Mouse (Mus musculus): Measurements from ENCODE around the gene Dnajc5. TPM values are rescaled to one million over a fixed set of nuclear protein-coding genes. Genes with fewer than 3 reads are reported as not detected.
"Not testable (repeated sequence)": the region's sequence is repeated elsewhere in the genome, so short reads cannot be mapped to it uniquely, and the experiment has no call there.

Dnajc5 gene
- polyA plus RNA-seq, 1 experiment from 2014 or later, result 87.4 TPM

GRCm38 (mm10) chr2:181493156-181493927 is 26.9 kb upstream of the Dnajc5 start, which contains the start of gene Abhd16b:
Abhd16b (plus strand) TSS chr2:181493206.
- Histone ChIP-seq H3K27me3 (no peaks in the 10 kb centered on the region), H3K4me3 (no peak within 1 kb of the TSS)
- 79% methylated on average over 31 of the region's 31 CpGs for WGBS

DNA sequence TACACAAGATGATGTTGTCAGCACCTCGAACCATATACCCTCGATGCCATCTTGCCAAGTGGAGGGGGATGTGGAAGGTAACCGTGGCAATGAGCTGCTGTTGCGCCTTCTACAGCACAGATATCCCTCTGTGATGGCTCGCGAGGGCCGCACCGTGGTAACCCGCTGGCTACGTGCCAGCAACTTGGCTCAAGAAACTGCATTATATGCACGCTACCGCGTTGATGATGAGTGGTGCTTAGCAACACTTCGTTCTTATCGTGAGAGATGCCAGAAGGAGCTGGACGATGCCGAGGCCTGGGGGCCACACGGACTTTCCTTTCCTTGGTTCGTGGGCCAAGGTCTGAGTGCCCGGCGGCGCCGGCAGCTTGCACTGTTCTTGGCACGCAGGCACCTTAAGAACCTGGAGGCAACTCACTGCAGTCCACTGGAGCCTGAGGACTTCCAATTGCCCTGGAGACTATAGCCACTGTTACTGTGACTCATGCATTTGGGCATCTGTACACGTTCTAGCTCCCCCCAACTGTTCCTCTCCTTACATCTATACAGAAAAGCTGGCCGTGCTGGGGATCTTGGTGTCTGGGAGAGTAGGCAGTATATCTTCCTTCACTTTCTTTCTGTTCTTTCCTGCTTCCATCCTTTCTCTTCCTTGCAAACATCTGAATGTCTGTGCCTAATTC is 25.9 kb upstream of the Dnajc5 start:
- no peak for ATAC-seq (ENCODE audit: borderline replicate concordance, extremely low read depth, low FRiP score, low TSS enrichment)
- no peak overlapping the region for H3K9ac ChIP-seq
- H3K27me3 ChIP-seq, result no peaks in the 10 kb centered on the region
- H3K4me1 ChIP-seq, result peaks cover 18% of the 10 kb centered on the region
- no peak overlapping the region for H3K27ac ChIP-seq
- H3K4me3 ChIP-seq, result no peak overlapping the region
- H3K4me2 ChIP-seq, result no peak overlapping the region
- no peaks in the 10 kb centered on the region for H3K9me3 ChIP-seq
- WGBS, result 60% methylated on average over 26 of the region's 26 CpGs
- H3K36me3 ChIP-seq, result 0 out of 2 replicates have a peak, but pooled peaks cover under 1% of the 10 kb centered on the region

More at GRCm38 (mm10) chr2:181493156-181493927, 26.9 kb upstream of the Dnajc5 start, which contains the start of gene Abhd16b:
- Histone ChIP-seq H3K36me3 (no peaks in the 10 kb centered on the region), H3K9me3 (no peaks in the 10 kb centered on the region), H3K9ac (no peak within 1 kb of the TSS), H3K4me1 (peaks cover 14% of the 10 kb centered on the region), H3K27ac (no peak within 1 kb of the TSS), H3K4me2 (no peak within 1 kb of the TSS)
- ATAC-seq (ENCODE audit: borderline replicate concordance, extremely low read depth, low FRiP score, low TSS enrichment), result no peak

GRCm38 (mm10) chr2:181495845-181496244 is 24.4 kb upstream of the Dnajc5 start:
- Histone ChIP-seq H3K4me3 (peak overlapping the region; percentile 72; the same call in 1 of the 2 replicates), H3K4me2 (peak overlapping the region; percentile 90; the same call in 1 of the 2 replicates)

GRCm38 (mm10) chr2:181496281-181496680 is 24.0 kb upstream of the Dnajc5 start:
- 18% methylated on average over 8 of the region's 8 CpGs for WGBS
- H3K27ac ChIP-seq, result peak overlapping the region; percentile 95

More at GRCm38 (mm10) chr2:181495845-181496244, 24.4 kb upstream of the Dnajc5 start:
- ATAC-seq (ENCODE audit: borderline replicate concordance, extremely low read depth, low FRiP score, low TSS enrichment); H3K9me3 ChIP-seq; H3K9ac ChIP-seq; H3K27ac ChIP-seq; H3K27me3 ChIP-seq: not testable (repeated sequence)
- Histone ChIP-seq H3K36me3 (peaks cover 13% of the 10 kb centered on the region; the same call in 1 of the 2 replicates), H3K4me1 (peaks cover 18% of the 10 kb centered on the region)
- WGBS, result 53% methylated on average over 8 of the region's 8 CpGs

DNA sequence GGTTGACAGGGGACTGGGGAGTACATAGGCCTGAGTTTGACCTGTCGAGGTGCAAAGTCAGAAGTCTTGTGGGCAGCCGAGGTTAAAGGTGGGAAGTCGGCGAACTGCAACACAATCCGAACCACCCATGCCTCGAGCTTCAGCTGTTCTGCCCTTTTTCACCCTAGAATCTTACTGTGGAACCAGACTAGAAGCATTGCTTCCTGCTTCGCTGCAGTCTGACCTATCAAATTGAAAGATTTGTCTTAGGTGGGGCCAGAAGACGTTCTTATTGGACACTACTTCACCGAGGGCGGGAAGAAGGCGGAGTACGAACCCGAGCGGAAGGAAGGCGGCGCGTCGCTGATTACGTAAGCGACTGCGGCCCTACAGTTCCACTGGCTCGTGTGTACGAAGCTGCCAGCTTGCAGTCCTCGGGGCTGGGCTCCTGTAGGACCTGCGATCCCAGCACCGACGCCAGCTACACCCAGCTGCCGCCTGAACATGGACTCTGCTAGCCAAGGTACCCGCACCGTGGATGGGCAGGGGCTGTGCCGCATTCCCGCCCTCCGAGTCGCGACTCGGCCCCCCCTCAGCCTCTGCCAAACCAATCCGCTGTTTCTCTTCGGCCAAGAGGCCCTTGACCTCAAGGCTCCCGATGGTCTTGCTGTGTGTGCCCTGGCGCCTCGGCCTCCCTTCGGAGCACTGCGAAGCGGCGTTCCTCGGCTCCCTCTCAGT is 23.3 kb upstream of the Dnajc5 start, which contains the start of gene Tpd52l2:
Gene Tpd52l2, plus strand, starts transcription at position 312 of the 717 bp plus-strand sequence.
- Histone ChIP-seq H3K27ac (peak within 1 kb of the TSS; percentile 95), H3K36me3 (peaks cover 23% of the 10 kb centered on the region), H3K9ac (peak within 1 kb of the TSS; percentile 87), H3K9me3 (no peaks in the 10 kb centered on the region), H3K4me3 (peak within 1 kb of the TSS; percentile 72), H3K4me1 (peaks cover 18% of the 10 kb centered on the region), H3K4me2 (peak within 1 kb of the TSS; percentile 90), H3K27me3 (no peaks in the 10 kb centered on the region)
- under 1% methylated on average over 45 of the region's 46 CpGs for WGBS
- peak; percentile 97 for ATAC-seq (ENCODE audit: borderline replicate concordance, extremely low read depth, low FRiP score, low TSS enrichment)

More at GRCm38 (mm10) chr2:181496281-181496680, 24.0 kb upstream of the Dnajc5 start:
- peak overlapping the region; percentile 90 for H3K4me2 ChIP-seq
- H3K4me1 ChIP-seq, result peaks cover 18% of the 10 kb centered on the region
- peak overlapping the region; percentile 48 for H3K9ac ChIP-seq
- no peaks in the 10 kb centered on the region for H3K9me3 ChIP-seq
- H3K4me3 ChIP-seq, result peak overlapping the region; percentile 72
- H3K36me3 ChIP-seq, result peaks cover 16% of the 10 kb centered on the region; the same call in 1 of the 2 replicates
- H3K27me3 ChIP-seq, result no peaks in the 10 kb centered on the region
- peak; percentile 51; the same call in 1 of the 2 replicates for ATAC-seq (ENCODE audit: borderline replicate concordance, extremely low read depth, low FRiP score, low TSS enrichment)

GRCm38 (mm10) chr2:181497548-181497875 is 22.8 kb upstream of the Dnajc5 start:
- Histone ChIP-seq H3K9me3 (no peaks in the 10 kb centered on the region), H3K36me3 (peaks cover 28% of the 10 kb centered on the region), H3K27ac (peak overlapping the region; percentile 95), H3K4me1 (peaks cover 18% of the 10 kb centered on the region), H3K4me3 (peak overlapping the region; percentile 72), H3K9ac (peak overlapping the region; percentile 87), H3K4me2 (peak overlapping the region; percentile 90), H3K27me3 (no peaks in the 10 kb centered on the region)
- ATAC-seq (ENCODE audit: borderline replicate concordance, extremely low read depth, low FRiP score, low TSS enrichment), result peak; percentile 77
- under 1% methylated on average over 12 of the region's 12 CpGs for WGBS

- no peaks in the 10 kb centered on the region for H3K27me3 ChIP-seq
- H3K36me3 ChIP-seq, result peaks cover 39% of the 10 kb centered on the region
- H3K9me3 ChIP-seq, result no peaks in the 10 kb centered on the region
- H3K27ac ChIP-seq, result no peak overlapping the region
- no peak for ATAC-seq (ENCODE audit: borderline replicate concordance, extremely low read depth, low FRiP score, low TSS enrichment)
- 0 out of 2 replicates have a peak overlapping the region, but pooled peaks have one; percentile 90 for H3K4me2 ChIP-seq
- H3K4me1 ChIP-seq, result peaks cover 18% of the 10 kb centered on the region
- H3K9ac ChIP-seq, result no peak overlapping the region
- no peak overlapping the region for H3K4me3 ChIP-seq
- 71% methylated on average over 4 of the region's 4 CpGs for WGBS
These were observed 21.6 kb upstream of the Dnajc5 start for GRCm38 (mm10) chr2:181498644-181499043.

- Histone ChIP-seq H3K36me3 (peaks cover 84% of the 10 kb centered on the region), H3K9me3 (no peaks in the 10 kb centered on the region), H3K27me3 (no peaks in the 10 kb centered on the region), H3K4me3 (no peak overlapping the region), H3K4me2 (no peak overlapping the region), H3K27ac (no peak overlapping the region), H3K4me1 (no peaks in the 10 kb centered on the region), H3K9ac (no peak overlapping the region)
- no peak for ATAC-seq (ENCODE audit: borderline replicate concordance, extremely low read depth, low FRiP score, low TSS enrichment)
- 87% methylated on average over 2 of the region's 2 CpGs for WGBS
These were observed 11.1 kb upstream of the Dnajc5 start for GRCm38 (mm10) chr2:181509191-181509590.

- no peak overlapping the region for H3K4me3 ChIP-seq
- H3K4me1 ChIP-seq, result no peaks in the 10 kb centered on the region
- H3K9ac ChIP-seq, result no peak overlapping the region
- H3K36me3 ChIP-seq, result peaks cover 89% of the 10 kb centered on the region
- WGBS, result 94% methylated on average over 8 of the region's 8 CpGs
- H3K9me3 ChIP-seq, result no peaks in the 10 kb centered on the region
- H3K27ac ChIP-seq, result no peak overlapping the region
- H3K4me2 ChIP-seq, result no peak overlapping the region
- ATAC-seq (ENCODE audit: borderline replicate concordance, extremely low read depth, low FRiP score, low TSS enrichment), result no peak
- H3K27me3 ChIP-seq, result no peaks in the 10 kb centered on the region
These were observed 9.1 kb upstream of the Dnajc5 start for GRCm38 (mm10) chr2:181511231-181511630.

DNA sequence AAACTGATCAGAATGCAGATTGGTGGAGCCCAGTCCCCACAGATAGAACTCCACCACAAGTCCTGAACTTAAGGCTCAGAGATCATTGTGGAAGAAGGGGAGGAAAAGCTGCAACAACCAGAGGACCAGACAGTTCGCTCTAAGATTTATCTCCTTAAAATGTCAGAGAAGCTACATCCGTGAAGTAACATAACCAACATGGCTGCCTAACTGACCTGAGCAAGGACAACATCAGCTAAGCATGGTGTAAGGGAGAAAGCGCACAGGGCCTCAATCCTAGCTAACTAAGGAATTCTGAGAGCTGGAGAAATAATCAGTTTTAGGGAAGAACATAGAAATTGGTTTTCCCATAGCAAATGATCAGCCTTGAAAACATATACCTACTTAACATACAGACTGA is 1.1 kb upstream of the Dnajc5 start:
- Histone ChIP-seq H3K9ac (peak overlapping the region; percentile 94), H3K4me1 (peaks cover 26% of the 10 kb centered on the region), H3K27ac (peak overlapping the region; percentile 97), H3K4me2 (peak overlapping the region; percentile 59), H3K36me3 (peaks cover 35% of the 10 kb centered on the region), H3K4me3 (peak overlapping the region; percentile 90), H3K9me3 (no peaks in the 10 kb centered on the region), H3K27me3 (no peaks in the 10 kb centered on the region)
- ATAC-seq (ENCODE audit: borderline replicate concordance, extremely low read depth, low FRiP score, low TSS enrichment), result no peak
- 61% methylated on average over 3 of the region's 3 CpGs for WGBS

DNA sequence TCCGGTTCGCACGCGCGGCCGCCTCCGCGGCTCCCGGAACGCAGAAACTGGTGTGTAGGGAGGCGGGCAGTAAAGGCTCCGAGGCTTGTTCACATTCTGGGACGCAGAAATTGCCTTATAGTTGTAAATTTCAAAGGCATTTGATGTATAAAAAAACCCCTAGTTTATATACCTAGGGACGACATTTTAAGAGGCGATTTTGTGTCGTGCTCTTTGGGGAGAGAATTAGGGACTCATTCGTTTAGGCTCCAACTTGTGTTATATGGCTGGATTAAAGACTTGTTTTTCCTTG is 597 bp downstream of the Dnajc5 start:
- Histone ChIP-seq H3K4me1 (peaks cover 26% of the 10 kb centered on the region), H3K4me3 (peak overlapping the region; percentile 90)

More for the DNA sequence above, 597 bp downstream of the Dnajc5 start:
- Histone ChIP-seq H3K36me3 (peaks cover 20% of the 10 kb centered on the region), H3K27me3 (no peaks in the 10 kb centered on the region), H3K27ac (peak overlapping the region; percentile 97), H3K9ac (peak overlapping the region; percentile 94), H3K4me2 (peak overlapping the region; percentile 59), H3K9me3 (no peaks in the 10 kb centered on the region)
- under 1% methylated on average over 17 of the region's 17 CpGs for WGBS
- no peak for ATAC-seq (ENCODE audit: borderline replicate concordance, extremely low read depth, low FRiP score, low TSS enrichment)

Measured in lung, embryonic 15.5 days (tissue).